Comparison of ENCODE assay signal across 45 mouse cellular contexts in the genomic region with DNA sequence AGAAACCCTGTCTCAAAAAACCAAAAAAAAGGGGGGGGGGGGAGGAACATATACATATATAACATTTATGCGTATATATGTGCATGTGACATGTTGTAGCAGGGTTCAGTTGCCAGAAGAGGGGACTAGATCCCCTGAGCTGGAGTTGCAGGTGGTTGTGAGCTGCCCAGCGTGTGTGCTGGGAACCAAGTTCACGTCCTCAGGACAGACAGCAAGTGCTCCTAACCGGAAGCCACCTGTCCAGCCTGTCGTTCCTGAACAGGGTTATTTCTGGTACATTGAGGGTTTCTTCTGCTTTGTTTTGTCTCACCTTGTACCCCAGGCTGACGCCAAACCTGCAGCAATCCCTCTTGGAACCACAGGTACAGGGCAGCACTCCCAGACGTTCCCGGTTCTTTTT. TPM values are rescaled to one million over a fixed set of nuclear protein-coding genes. Genes with fewer than 3 reads are reported as not detected.
"Had no signal": no experiment of that assay in that cellular context is flagged by ENCODE, and none has a peak within 500 bp of the region (broad histone marks: within the 10 kb centered on the region; RNA-seq: fewer than 3 reads in every experiment).

No protein-coding gene starts in this region.

- H3K4me3 ChIP-seq: left cerebral cortex, adult 2 months; limb, embryonic 10.5 days; limb, embryonic 12.5 days; limb, embryonic 13.5 days; limb, embryonic 15.5 days; liver, embryonic 12.5 days; liver, embryonic 13.5 days; liver, embryonic 15.5 days; lung, embryonic 15.5 days; megakaryocyte, embryonic 14.5 days; midbrain, embryonic 10.5 days; midbrain, embryonic 12.5 days; midbrain, embryonic 13.5 days; midbrain, embryonic 15.5 days; myocyte had no signal

- H3K27ac ChIP-seq: left cerebral cortex, adult 2 months; limb, embryonic 10.5 days; limb, embryonic 12.5 days; limb, embryonic 13.5 days; limb, embryonic 15.5 days; liver, embryonic 12.5 days; liver, embryonic 13.5 days; liver, embryonic 14.5 days; liver, embryonic 15.5 days; lung, embryonic 15.5 days; macrophage; midbrain, embryonic 10.5 days; midbrain, embryonic 12.5 days; midbrain, embryonic 13.5 days; midbrain, embryonic 15.5 days had no signal

- ATAC-seq: liver, embryonic 12.5 days; liver, postnatal 0 days; lung, postnatal 0 days; midbrain, embryonic 13.5 days; midbrain, embryonic 15.5 days had no signal

- H3K9me3 ChIP-seq: limb, embryonic 10.5 days; limb, embryonic 12.5 days; limb, embryonic 13.5 days; limb, embryonic 15.5 days; liver, embryonic 12.5 days; liver, embryonic 13.5 days; liver, embryonic 15.5 days; lung, embryonic 15.5 days; megakaryocyte, embryonic 14.5 days; midbrain, embryonic 10.5 days; midbrain, embryonic 12.5 days; midbrain, embryonic 13.5 days; midbrain, embryonic 15.5 days had no signal

- DNase-seq: left cerebral cortex, postnatal 4 days; liver; liver, embryonic 13.5 days; liver, postnatal 0 days; lung, adult 18-20 months; lung, adult 2 months; lung, embryonic 14.5 days; lung, postnatal 10 days; lung, postnatal 14 days; lung, postnatal 36 days; lung, postnatal 4 days; midbrain, embryonic 14.5 days had no signal

- H3K27me3 ChIP-seq: limb, embryonic 12.5 days; limb, embryonic 13.5 days; limb, embryonic 15.5 days; liver, embryonic 12.5 days; liver, embryonic 13.5 days; liver, embryonic 15.5 days; lung, embryonic 15.5 days; megakaryocyte, embryonic 14.5 days; midbrain, embryonic 12.5 days; midbrain, embryonic 13.5 days; midbrain, embryonic 15.5 days had no signal

- H3K9ac ChIP-seq: limb, embryonic 12.5 days; limb, embryonic 13.5 days; limb, embryonic 15.5 days; liver, embryonic 12.5 days; liver, embryonic 13.5 days; liver, embryonic 14.5 days; liver, embryonic 15.5 days; liver, postnatal 0 days; lung, embryonic 14.5 days; lung, embryonic 15.5 days; midbrain, embryonic 12.5 days; midbrain, embryonic 13.5 days; midbrain, embryonic 15.5 days had no signal

- H3K4me2 ChIP-seq: limb, embryonic 12.5 days; limb, embryonic 13.5 days; limb, embryonic 15.5 days; liver, embryonic 11.5 days; liver, embryonic 12.5 days; liver, embryonic 13.5 days; liver, embryonic 15.5 days; lung, embryonic 14.5 days; lung, embryonic 15.5 days; midbrain, embryonic 12.5 days; midbrain, embryonic 13.5 days; midbrain, embryonic 15.5 days had no signal

RNA-seq across cellular contexts. Expression of gene AF366264, which starts 48.6 kb away (rescaled TPM):
- total RNA-seq: left cerebral cortex, adult 18-20 months; left cerebral cortex, adult 2 months; left cerebral cortex, adult 8-10 months; left cerebral cortex, postnatal 10 days; left cerebral cortex, postnatal 14 days; left cerebral cortex, postnatal 25 days; left cerebral cortex, postnatal 36 days; left cerebral cortex, postnatal 4 days; liver, adult 2 months; megakaryocyte progenitor cell, adult 5-6 weeks; megakaryocyte, adult 5-6 weeks; megakaryocyte-erythroid progenitor cell, adult 5-6 weeks; midbrain, postnatal 0 days had no signal
- polyA plus RNA-seq: limb, embryonic 10.5 days; limb, embryonic 11.5 days; limb, embryonic 12.5 days; limb, embryonic 13.5 days; limb, embryonic 14.5 days; limb, embryonic 15.5 days; liver, adult 2 months; liver, embryonic 11.5 days; liver, embryonic 12.5 days; liver, embryonic 13.5 days; liver, embryonic 14.5 days; liver, embryonic 15.5 days; liver, embryonic 16.5 days; liver, postnatal 0 days; lung, adult 2 months; lung, embryonic 14.5 days; lung, embryonic 15.5 days; lung, embryonic 16.5 days; lung, postnatal 0 days; macrophage; midbrain, embryonic 10.5 days; midbrain, embryonic 12.5 days; midbrain, embryonic 13.5 days; midbrain, embryonic 14.5 days; midbrain, embryonic 15.5 days; midbrain, postnatal 0 days; myocyte had no signal
